Mouse (Mus musculus) midbrain, embryonic 10.5 days (tissue): ENCODE measurements around the gene Nmnat3. TPM values are rescaled to one million over a fixed set of nuclear protein-coding genes. Genes with fewer than 3 reads are reported as not detected.

Source experiments
- DNase-seq: peaks from one replicate; pipeline ENCODE4 v3.0.0-alpha.2; 2017; ENCODE audit warnings: low spot score
- H3K27ac ChIP-seq: fragments of 300-500 bp; sonication (generic); replicated peaks from 2 replicates; pipeline ENCODE4 v1.5.1; 2016; ENCODE audit warnings: mild to moderate bottlenecking
- H3K27me3 ChIP-seq: fragments of 300-500 bp; sonication (generic); 2 replicates; pipeline ENCODE4 v1.6.1; 2016; ENCODE audit warnings: low read depth, mild to moderate bottlenecking; ENCODE audit not compliant: poor library complexity, severe bottlenecking
- H3K36me3 ChIP-seq: fragments of 300-500 bp; sonication (generic); 2 replicates; pipeline ENCODE4 v1.6.1; 2016; ENCODE audit warnings: mild to moderate bottlenecking, moderate library complexity
- H3K4me1 ChIP-seq: fragments of 300-500 bp; sonication (generic); 2 replicates; pipeline ENCODE4 v1.6.1; 2016
- H3K4me3 ChIP-seq: fragments of 300-500 bp; sonication (generic); 2 replicates; pipeline ENCODE4 v1.5.1; 2016; ENCODE audit warnings: mild to moderate bottlenecking, moderate library complexity
- H3K9me3 ChIP-seq: fragments of 300-500 bp; sonication (generic); replicated peaks from 2 replicates; pipeline ENCODE4 v1.6.1; 2016; ENCODE audit warnings: mild to moderate bottlenecking
- WGBS: fragments of 180-500 bp; shearing (Covaris S2); methylation state at CpG from one replicate; pipeline ENCODE4 v1.1.7; 2016; 5-methylcytosine and 5-hydroxymethylcytosine counted together
- polyA plus RNA-seq: library from polyadenylated mRNA; unstranded; fragments of >200 nt; fragmentation: Nextera tagmentation; extraction: Ambion mirVana; gene quantifications from 2 replicates; pipeline ENCODE4 v1.2.1, GENCODE M21; 2016

The Nmnat3 gene
- polyA plus RNA-seq, 1 experiment from 2014 or later: 2.6 TPM

- no peak for DNase-seq
- Histone ChIP-seq H3K27me3 (peaks cover 10% of the 10 kb centered on the region; the same call in 1 of the 2 replicates), H3K36me3 (no peaks in the 10 kb centered on the region), H3K27ac (no peak overlapping the region), H3K4me1 (peaks cover 15% of the 10 kb centered on the region), H3K9me3 (no peaks in the 10 kb centered on the region), H3K4me3 (no peak overlapping the region)
- WGBS: 94% methylated on average over 9 of the region's 9 CpGs
Measured at GRCm38 (mm10) chr9:98380593-98380992, 93.4 kb downstream of the Nmnat3 start.

GRCm38 (mm10) chr9:98387741-98388632 lies 100.8 kb downstream of the Nmnat3 start:
- Histone ChIP-seq H3K9me3 (no peaks in the 10 kb centered on the region), H3K27me3 (no peaks in the 10 kb centered on the region), H3K27ac (no peak overlapping the region), H3K4me3 (no peak overlapping the region), H3K36me3 (no peaks in the 10 kb centered on the region), H3K4me1 (no peaks in the 10 kb centered on the region)
- no peak for DNase-seq
- 85% methylated on average over 10 of the region's 10 CpGs for WGBS

- H3K9me3 ChIP-seq: no peaks in the 10 kb centered on the region
- H3K4me1 ChIP-seq: no peaks in the 10 kb centered on the region
- no peak for DNase-seq
- no peaks in the 10 kb centered on the region for H3K36me3 ChIP-seq
- WGBS: 76% methylated on average over 5 of the region's 5 CpGs
- no peaks in the 10 kb centered on the region for H3K27me3 ChIP-seq
- H3K4me3 ChIP-seq: no peak overlapping the region
- no peak overlapping the region for H3K27ac ChIP-seq
Measured at GRCm38 (mm10) chr9:98388633-98388965, 101.4 kb downstream of the Nmnat3 start.

GRCm38 (mm10) chr9:98393496-98393895 lies 106.3 kb downstream of the Nmnat3 start:
- WGBS: 85% methylated on average over 4 of the region's 4 CpGs
- H3K36me3 ChIP-seq: no peaks in the 10 kb centered on the region

GRCm38 (mm10) chr9:98397211-98397610 lies 110.0 kb downstream of the Nmnat3 start:
- 91% methylated on average over 6 of the region's 6 CpGs for WGBS
- H3K27ac ChIP-seq: no peak overlapping the region
- no peak overlapping the region for H3K4me3 ChIP-seq
- H3K9me3 ChIP-seq: no peaks in the 10 kb centered on the region
- no peaks in the 10 kb centered on the region for H3K36me3 ChIP-seq
- H3K27me3 ChIP-seq: no peaks in the 10 kb centered on the region
- no peaks in the 10 kb centered on the region for H3K4me1 ChIP-seq
- no peak for DNase-seq

More at GRCm38 (mm10) chr9:98393496-98393895, 106.3 kb downstream of the Nmnat3 start:
- Histone ChIP-seq H3K9me3 (no peaks in the 10 kb centered on the region), H3K27ac (no peak overlapping the region), H3K4me3 (no peak overlapping the region), H3K27me3 (no peaks in the 10 kb centered on the region), H3K4me1 (no peaks in the 10 kb centered on the region)
- DNase-seq: no peak

GRCm38 (mm10) chr9:98397866-98398265 lies 110.6 kb downstream of the Nmnat3 start:
- Histone ChIP-seq H3K4me3 (no peak overlapping the region), H3K27me3 (no peaks in the 10 kb centered on the region), H3K9me3 (no peaks in the 10 kb centered on the region), H3K27ac (no peak overlapping the region), H3K36me3 (no peaks in the 10 kb centered on the region), H3K4me1 (no peaks in the 10 kb centered on the region)
- WGBS: 85% methylated on average over 3 of the region's 3 CpGs
- DNase-seq: no peak

- Histone ChIP-seq H3K27me3 (no peaks in the 10 kb centered on the region), H3K9me3 (no peaks in the 10 kb centered on the region), H3K36me3 (no peaks in the 10 kb centered on the region), H3K4me3 (no peak overlapping the region), H3K27ac (no peak overlapping the region), H3K4me1 (no peaks in the 10 kb centered on the region)
- WGBS: 77% methylated on average over 13 of the region's 13 CpGs
- DNase-seq: no peak
Measured at GRCm38 (mm10) chr9:98400185-98400894, 113.1 kb downstream of the Nmnat3 start.

GRCm38 (mm10) chr9:98401611-98402010 lies 114.4 kb downstream of the Nmnat3 start:
- Histone ChIP-seq H3K27ac (no peak overlapping the region), H3K4me1 (no peaks in the 10 kb centered on the region), H3K4me3 (no peak overlapping the region), H3K9me3 (no peaks in the 10 kb centered on the region), H3K27me3 (no peaks in the 10 kb centered on the region), H3K36me3 (no peaks in the 10 kb centered on the region)
- WGBS: 85% methylated on average over 5 of the region's 5 CpGs
- DNase-seq: no peak

- no peaks in the 10 kb centered on the region for H3K9me3 ChIP-seq
- 91% methylated on average over 12 of the region's 12 CpGs for WGBS
- no peak for DNase-seq
- H3K36me3 ChIP-seq: no peaks in the 10 kb centered on the region
- H3K4me3 ChIP-seq: no peak overlapping the region
- H3K4me1 ChIP-seq: no peaks in the 10 kb centered on the region
- no peaks in the 10 kb centered on the region for H3K27me3 ChIP-seq
- no peak overlapping the region for H3K27ac ChIP-seq
Measured at GRCm38 (mm10) chr9:98407771-98408170, 120.5 kb downstream of the Nmnat3 start.

- WGBS: 39% methylated on average over 3 of the region's 3 CpGs
- DNase-seq: peak; percentile 73
- Histone ChIP-seq H3K4me1 (no peaks in the 10 kb centered on the region), H3K27me3 (no peaks in the 10 kb centered on the region), H3K9me3 (no peaks in the 10 kb centered on the region), H3K4me3 (no peak overlapping the region), H3K27ac (no peak overlapping the region), H3K36me3 (no peaks in the 10 kb centered on the region)
Measured at GRCm38 (mm10) chr9:98409137-98409536, 121.9 kb downstream of the Nmnat3 start.

- WGBS: 87% methylated on average over 4 of the region's 4 CpGs
- 0 out of 2 replicates have a peak, but pooled peaks cover 7% of the 10 kb centered on the region for H3K27me3 ChIP-seq
- no peak overlapping the region for H3K4me3 ChIP-seq
- H3K9me3 ChIP-seq: 0 out of 2 replicates have a peak, but pooled peaks cover 3% of the 10 kb centered on the region
- DNase-seq: no peak
- H3K27ac ChIP-seq: no peak overlapping the region
- H3K36me3 ChIP-seq: no peaks in the 10 kb centered on the region
- H3K4me1 ChIP-seq: no peaks in the 10 kb centered on the region
Measured at GRCm38 (mm10) chr9:98415427-98415826, 128.2 kb downstream of the Nmnat3 start.

- Histone ChIP-seq H3K4me1 (no peaks in the 10 kb centered on the region), H3K27ac (no peak overlapping the region), H3K27me3 (peaks cover 25% of the 10 kb centered on the region), H3K36me3 (no peaks in the 10 kb centered on the region), H3K4me3 (no peak overlapping the region), H3K9me3 (0 out of 2 replicates have a peak, but pooled peaks cover 3% of the 10 kb centered on the region)
- WGBS: 54% methylated on average over 7 of the region's 7 CpGs
- peak; percentile 43 for DNase-seq
Measured at GRCm38 (mm10) chr9:98417919-98418318, 130.7 kb downstream of the Nmnat3 start.

GRCm38 (mm10) chr9:98418346-98418745 lies 131.1 kb downstream of the Nmnat3 start:
- Histone ChIP-seq H3K27me3 (peaks cover 29% of the 10 kb centered on the region), H3K9me3 (0 out of 2 replicates have a peak, but pooled peaks cover 3% of the 10 kb centered on the region), H3K36me3 (no peaks in the 10 kb centered on the region), H3K4me3 (no peak overlapping the region), H3K27ac (no peak overlapping the region), H3K4me1 (no peaks in the 10 kb centered on the region)
- no peak for DNase-seq
- 91% methylated on average over 3 of the region's 3 CpGs for WGBS
